Mouse (Mus musculus) myocyte (in vitro differentiated cells): ENCODE measurements around the gene Lyplal1.

Experiments used
- CEBPB ChIP-seq: IDR thresholded peaks from 2 replicates; pipeline ENCODE4 v1.6.1; 2011; ENCODE audit warnings: mild to moderate bottlenecking, moderate library complexity; ENCODE audit not compliant: poor library complexity, insufficient read depth, severe bottlenecking
- E2F4 ChIP-seq: IDR thresholded peaks from one replicate; pipeline ENCODE4 v1.6.1; 2011; ENCODE audit warnings: mild to moderate bottlenecking, control low read depth, moderate library complexity; ENCODE audit not compliant: insufficient read depth
- MAX ChIP-seq: IDR thresholded peaks from one replicate; pipeline ENCODE4 v1.6.1; 2011; ENCODE audit warnings: low read depth, mild to moderate bottlenecking, control low read depth
- MYOD1 ChIP-seq, 3 experiments: IDR thresholded peaks; one replicate each; pipeline ENCODE4 v1.6.1; 2011; ENCODE audit warnings: control low read depth in 2 of 3, low read depth in 2 of 3, mild to moderate bottlenecking in 2 of 3, moderate library complexity in 1 of 3; ENCODE audit not compliant: insufficient read length in 2 of 3, control insufficient read depth in 1 of 3
- MYOG ChIP-seq, 3 experiments: IDR thresholded peaks; one replicate each; pipeline ENCODE4 v1.6.1; 2011; ENCODE audit warnings: control low read depth in 2 of 3, low read depth in 2 of 3, mild to moderate bottlenecking in 2 of 3; ENCODE audit not compliant: insufficient read length in 2 of 3, control insufficient read depth in 1 of 3, insufficient read depth in 1 of 3
- POLR2A ChIP-seq: IDR thresholded peaks from one replicate; pipeline ENCODE4 v1.6.1; 2011; ENCODE audit warnings: low read depth, mild to moderate bottlenecking, control low read depth, moderate library complexity; ENCODE audit not compliant: insufficient read length
- POLR2AphosphoS2 ChIP-seq: IDR thresholded peaks from one replicate; pipeline ENCODE4 v1.6.1; 2011; ENCODE audit warnings: low read depth, control low read depth; ENCODE audit not compliant: insufficient read length
- REST ChIP-seq: IDR thresholded peaks from one replicate; pipeline ENCODE4 v1.6.1; 2011; ENCODE audit warnings: mild to moderate bottlenecking, control low read depth, moderate library complexity; ENCODE audit not compliant: insufficient read depth, insufficient read length
- TCF12 ChIP-seq: IDR thresholded peaks from one replicate; pipeline ENCODE4 v1.6.1; 2011; ENCODE audit warnings: mild to moderate bottlenecking, control low read depth; ENCODE audit not compliant: poor library complexity, insufficient read depth, severe bottlenecking
- TCF3 ChIP-seq: IDR thresholded peaks from one replicate; pipeline ENCODE4 v1.6.1; 2011; ENCODE audit warnings: low read depth, control low read depth; ENCODE audit not compliant: insufficient read length
- USF1 ChIP-seq: IDR thresholded peaks from one replicate; pipeline ENCODE4 v1.6.1; 2011; ENCODE audit warnings: low read depth, mild to moderate bottlenecking, control low read depth, moderate library complexity

GRCm38 (mm10) chr1:186119856-186120255, 2.7 kb upstream of the Lyplal1 start:
- TF ChIP-seq CEBPB (no peak), USF1 (no peak), POLR2A (no peak), MAX (no peak), POLR2AphosphoS2 (no peak), MYOG (IDR thresholded peaks at IDR 0.05; ENCODE audit: control insufficient read depth in 1 of 3, insufficient read depth in 1 of 3, insufficient read length in 2 of 3, low read depth in 2 of 3) (no peak), E2F4 (no peak), REST (no peak), TCF3 (no peak), TCF12 (no peak), MYOD1 (IDR thresholded peaks at IDR 0.05; ENCODE audit: control insufficient read depth in 1 of 3, insufficient read length in 2 of 3, low read depth in 2 of 3) (no peak)
